Mouse (Mus musculus) embryonic facial prominence, embryonic 14.5 days (tissue): ENCODE results near the gene Igsf8. TPM values are rescaled to one million over a fixed set of nuclear protein-coding genes. Genes with fewer than 3 reads are reported as not detected.
A peak's percentile ranks its signal among the peaks of the same experiment; 100 is the strongest.

Source experiments
- ATAC-seq: fragments of 200-750 bp; cut with Nextera tagmentation; 2 replicates; pipeline ENCODE4 v1.8.0; 2017; ENCODE audit warnings: low read depth, moderate number of reproducible peaks, moderate TSS enrichment
- DNase-seq: peaks from one replicate; pipeline ENCODE4 v3.0.0-alpha.2; 2015; ENCODE audit warnings: low spot score
- H3K27ac ChIP-seq: fragments of 300-500 bp; sonication (generic); replicated peaks from 2 replicates; pipeline ENCODE4 v1.5.1; 2014; ENCODE audit warnings: low read depth, mild to moderate bottlenecking, low read length, moderate library complexity
- H3K27me3 ChIP-seq: fragments of 300-500 bp; sonication (generic); replicated peaks from 2 replicates; pipeline ENCODE4 v1.6.1; 2014; ENCODE audit warnings: low read length; ENCODE audit not compliant: control insufficient read depth, insufficient read depth
- H3K36me3 ChIP-seq: fragments of 300-500 bp; sonication (generic); 2 replicates; pipeline ENCODE4 v1.6.1; 2014; ENCODE audit warnings: low read length, mixed read lengths; ENCODE audit not compliant: control insufficient read depth, insufficient read depth
- H3K4me1 ChIP-seq: fragments of 300-500 bp; sonication (generic); 2 replicates; pipeline ENCODE4 v1.6.1; 2014; ENCODE audit warnings: antibody characterized with exemption, low read length; ENCODE audit not compliant: control insufficient read depth, insufficient read depth
- H3K4me2 ChIP-seq: fragments of 300-500 bp; sonication (generic); 2 replicates; pipeline ENCODE4 v1.6.1; 2014; ENCODE audit warnings: low read depth, mild to moderate bottlenecking, low read length, moderate library complexity, mixed read lengths
- H3K4me3 ChIP-seq: fragments of 300-500 bp; sonication (generic); 2 replicates; pipeline ENCODE4 v1.5.1; 2014; ENCODE audit warnings: low read depth, mild to moderate bottlenecking, low read length
- H3K9ac ChIP-seq: fragments of 300-500 bp; sonication (generic); 2 replicates; pipeline ENCODE4 v1.6.1; 2014; ENCODE audit warnings: low read depth, mild to moderate bottlenecking, low read length, moderate library complexity, mixed read lengths
- H3K9me3 ChIP-seq: fragments of 300-500 bp; sonication (generic); 2 replicates; pipeline ENCODE4 v1.6.1; 2016; ENCODE audit warnings: low read length; ENCODE audit not compliant: control insufficient read depth
- WGBS: fragments of 180-500 bp; shearing (Covaris S2); extraction: QIAGEN DNeasy Blood & Tissue Kit; methylation state at CpG from one replicate; pipeline ENCODE4 v1.1.7; 2014; 5-methylcytosine and 5-hydroxymethylcytosine counted together
- polyA plus RNA-seq: library from polyadenylated mRNA; unstranded; fragments of >200 nt; fragmentation: Nextera tagmentation; extraction: Ambion mirVana; gene quantifications from 2 replicates; pipeline ENCODE4 v1.2.1, GENCODE M21; 2014

The Igsf8 gene
- polyA plus RNA-seq, 1 experiment from 2014 or later, result 57.2 TPM

GRCm38 (mm10) chr1:172318424-172319035, 57.1 kb downstream of the Igsf8 start:
- Histone ChIP-seq H3K36me3 (peaks cover 12% of the 10 kb centered on the region; the same call in 1 of the 2 replicates), H3K4me2 (no peak overlapping the region), H3K27me3 (no peaks in the 10 kb centered on the region), H3K27ac (no peak overlapping the region), H3K9me3 (no peaks in the 10 kb centered on the region), H3K4me3 (no peak overlapping the region), H3K4me1 (0 out of 2 replicates have a peak, but pooled peaks cover 4% of the 10 kb centered on the region), H3K9ac (no peak overlapping the region)
- WGBS, result 85% methylated on average over 18 of the region's 19 CpGs
- DNase-seq (no peak), ATAC-seq (no peak)

- Histone ChIP-seq H3K36me3 (peaks cover 12% of the 10 kb centered on the region; the same call in 1 of the 2 replicates), H3K27ac (no peak overlapping the region), H3K27me3 (no peaks in the 10 kb centered on the region), H3K4me1 (no peaks in the 10 kb centered on the region), H3K9ac (no peak overlapping the region), H3K4me2 (no peak overlapping the region), H3K9me3 (no peaks in the 10 kb centered on the region), H3K4me3 (no peak overlapping the region)
- no peak for DNase-seq
- ATAC-seq, result no peak
- 80% methylated on average over 7 of the region's 7 CpGs for WGBS
These were observed 57.9 kb downstream of the Igsf8 start for GRCm38 (mm10) chr1:172319346-172319745.

GRCm38 (mm10) chr1:172319921-172320411, 58.5 kb downstream of the Igsf8 start:
- no peak overlapping the region for H3K27ac ChIP-seq
- no peak for DNase-seq
- no peak overlapping the region for H3K9ac ChIP-seq
- peaks cover 12% of the 10 kb centered on the region; the same call in 1 of the 2 replicates for H3K36me3 ChIP-seq
- 32% methylated on average over 5 of the region's 5 CpGs for WGBS
- H3K4me2 ChIP-seq, result no peak overlapping the region
- peak; percentile 30; the same call in 1 of the 2 replicates for ATAC-seq
- H3K27me3 ChIP-seq, result peaks cover 3% of the 10 kb centered on the region
- H3K4me1 ChIP-seq, result no peaks in the 10 kb centered on the region
- no peaks in the 10 kb centered on the region for H3K9me3 ChIP-seq
- no peak overlapping the region for H3K4me3 ChIP-seq

- ATAC-seq (no peak), DNase-seq (no peak)
- 0 out of 2 replicates have a peak, but pooled peaks cover 5% of the 10 kb centered on the region for H3K9me3 ChIP-seq
These were observed 61.3 kb downstream of the Igsf8 start for GRCm38 (mm10) chr1:172322725-172323124.

GRCm38 (mm10) chr1:172323298-172323697, 61.9 kb downstream of the Igsf8 start:
- 32% methylated on average over 5 of the region's 5 CpGs for WGBS
- no peak for ATAC-seq

More at GRCm38 (mm10) chr1:172322725-172323124, 61.3 kb downstream of the Igsf8 start:
- no peaks in the 10 kb centered on the region for H3K4me1 ChIP-seq
- H3K9ac ChIP-seq, result no peak overlapping the region
- H3K27ac ChIP-seq, result no peak overlapping the region
- WGBS, result 64% methylated on average over 13 of the region's 13 CpGs
- no peak overlapping the region for H3K4me3 ChIP-seq
- no peak overlapping the region for H3K4me2 ChIP-seq
- peaks cover 30% of the 10 kb centered on the region for H3K27me3 ChIP-seq
- H3K36me3 ChIP-seq, result peaks cover 9% of the 10 kb centered on the region; the same call in 1 of the 2 replicates

GRCm38 (mm10) chr1:172323801-172324359, 62.4 kb downstream of the Igsf8 start:
- H3K27ac ChIP-seq, result no peak overlapping the region
- ATAC-seq (no peak), DNase-seq (no peak)
- H3K36me3 ChIP-seq, result no peaks in the 10 kb centered on the region
- no peaks in the 10 kb centered on the region for H3K4me1 ChIP-seq
- H3K4me3 ChIP-seq, result no peak overlapping the region
- no peak overlapping the region for H3K9ac ChIP-seq
- no peak overlapping the region for H3K4me2 ChIP-seq
- H3K9me3 ChIP-seq, result 0 out of 2 replicates have a peak, but pooled peaks cover 5% of the 10 kb centered on the region
- WGBS, result 58% methylated on average over 6 of the region's 6 CpGs
- peaks cover 42% of the 10 kb centered on the region for H3K27me3 ChIP-seq

More at GRCm38 (mm10) chr1:172323298-172323697, 61.9 kb downstream of the Igsf8 start:
- Histone ChIP-seq H3K4me2 (no peak overlapping the region), H3K27ac (no peak overlapping the region), H3K9ac (no peak overlapping the region), H3K36me3 (peaks cover 5% of the 10 kb centered on the region; the same call in 1 of the 2 replicates), H3K27me3 (peaks cover 36% of the 10 kb centered on the region), H3K4me1 (no peaks in the 10 kb centered on the region), H3K9me3 (0 out of 2 replicates have a peak, but pooled peaks cover 5% of the 10 kb centered on the region), H3K4me3 (no peak overlapping the region)
- DNase-seq, result no peak

GRCm38 (mm10) chr1:172324725-172325124, 63.3 kb downstream of the Igsf8 start:
- Histone ChIP-seq H3K27me3 (peaks cover 50% of the 10 kb centered on the region), H3K4me3 (no peak overlapping the region), H3K36me3 (no peaks in the 10 kb centered on the region), H3K9me3 (0 out of 2 replicates have a peak, but pooled peaks cover 5% of the 10 kb centered on the region), H3K9ac (no peak overlapping the region), H3K4me1 (no peaks in the 10 kb centered on the region), H3K4me2 (no peak overlapping the region), H3K27ac (no peak overlapping the region)
- ATAC-seq, result peak; percentile 45; the same call in 1 of the 2 replicates
- 17% methylated on average over 7 of the region's 7 CpGs for WGBS
- DNase-seq, result peak; percentile 85

GRCm38 (mm10) chr1:172325680-172326535, 64.5 kb downstream of the Igsf8 start:
- Histone ChIP-seq H3K4me3 (peak overlapping the region; percentile 47), H3K4me1 (no peaks in the 10 kb centered on the region), H3K36me3 (no peaks in the 10 kb centered on the region), H3K27me3 (peaks cover 50% of the 10 kb centered on the region), H3K9me3 (0 out of 2 replicates have a peak, but pooled peaks cover 5% of the 10 kb centered on the region), H3K4me2 (peak overlapping the region; percentile 81), H3K9ac (peak overlapping the region; percentile 55), H3K27ac (no peak overlapping the region)
- ATAC-seq (peak; percentile 80), DNase-seq (peak; percentile 74)
- 26% methylated on average over 78 of the region's 94 CpGs for WGBS
